Mouse (Mus musculus) heart, embryonic 12.5 days (tissue): ENCODE data around the gene Triml2. TPM values are rescaled to one million over a fixed set of nuclear protein-coding genes. Genes with fewer than 3 reads are reported as not detected.

Experiments used
- ATAC-seq: fragments of 200-750 bp; cut with Nextera tagmentation; 2 replicates; pipeline ENCODE4 v1.8.0; 2017; ENCODE audit warnings: moderate TSS enrichment, moderate library complexity; ENCODE audit not compliant: insufficient number of reproducible peaks, low FRiP score
- H3K27ac ChIP-seq: fragments of 300-500 bp; sonication (generic); 2 replicates; pipeline ENCODE4 v1.5.1; 2016; ENCODE audit warnings: mild to moderate bottlenecking, moderate library complexity; ENCODE audit not compliant: poor library complexity, severe bottlenecking
- H3K27me3 ChIP-seq: fragments of 300-500 bp; sonication (generic); replicated peaks from 2 replicates; pipeline ENCODE4 v1.6.1; 2016; ENCODE audit warnings: mild to moderate bottlenecking, moderate library complexity
- H3K36me3 ChIP-seq: fragments of 300-500 bp; sonication (generic); 2 replicates; pipeline ENCODE4 v1.6.1; 2016; ENCODE audit warnings: mild to moderate bottlenecking, moderate library complexity
- H3K4me1 ChIP-seq: fragments of 300-500 bp; sonication (generic); replicated peaks from 2 replicates; pipeline ENCODE4 v1.6.1; 2016; ENCODE audit warnings: mild to moderate bottlenecking
- H3K4me2 ChIP-seq: fragments of 300-500 bp; sonication (generic); 2 replicates; pipeline ENCODE4 v1.6.1; 2016; ENCODE audit warnings: mild to moderate bottlenecking, moderate library complexity
- H3K4me3 ChIP-seq: fragments of 300-500 bp; sonication (generic); 2 replicates; pipeline ENCODE4 v1.5.1; 2016; ENCODE audit warnings: mild to moderate bottlenecking
- H3K9ac ChIP-seq: fragments of 300-500 bp; sonication (generic); 2 replicates; pipeline ENCODE4 v1.6.1; 2016; ENCODE audit warnings: mild to moderate bottlenecking, moderate library complexity
- H3K9me3 ChIP-seq: fragments of 300-500 bp; sonication (generic); replicated peaks from 2 replicates; pipeline ENCODE4 v1.6.1; 2016; ENCODE audit warnings: mild to moderate bottlenecking, moderate library complexity
- WGBS: fragments of 180-500 bp; shearing (Covaris S2); methylation state at CpG from one replicate; pipeline ENCODE4 v1.1.7; 2016; 5-methylcytosine and 5-hydroxymethylcytosine counted together
- polyA plus RNA-seq: library from polyadenylated mRNA; unstranded; fragments of >200 nt; fragmentation: Nextera tagmentation; extraction: Ambion mirVana; gene quantifications from 2 replicates; pipeline ENCODE4 v1.2.1, GENCODE M21; 2016

Gene Triml2
- polyA plus RNA-seq, 1 experiment from 2014 or later: 0.11 TPM

GRCm38 (mm10) chr8:43215554-43215953 is 35.2 kb downstream of the Triml2 start:
- no peak overlapping the region for H3K4me2 ChIP-seq
- H3K4me3 ChIP-seq: no peak overlapping the region
- no peaks in the 10 kb centered on the region for H3K4me1 ChIP-seq
- H3K36me3 ChIP-seq: no peaks in the 10 kb centered on the region
- H3K27ac ChIP-seq: no peak overlapping the region
- no peaks in the 10 kb centered on the region for H3K27me3 ChIP-seq
- H3K9ac ChIP-seq: no peak overlapping the region
- no peaks in the 10 kb centered on the region for H3K9me3 ChIP-seq
- no peak for ATAC-seq

DNA sequence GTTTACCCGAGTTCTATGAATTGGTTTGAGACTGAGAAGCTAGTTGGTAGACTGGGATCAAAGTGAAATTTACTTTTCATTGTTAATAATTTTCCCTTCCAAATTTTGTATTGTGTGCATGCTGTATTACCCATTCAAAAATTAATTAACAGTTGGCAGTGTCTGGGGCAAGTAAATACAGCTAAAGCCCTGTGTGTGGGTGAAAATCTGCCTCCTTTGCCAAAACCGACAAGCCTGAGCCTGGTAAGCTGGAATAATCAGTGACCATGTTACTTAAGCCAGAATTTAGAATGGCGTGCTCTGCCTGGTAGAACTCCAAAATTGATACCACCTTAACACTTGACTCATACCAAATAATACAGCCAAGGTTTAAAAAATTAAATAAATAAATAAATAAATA is 63.0 kb downstream of the Triml2 start:
- no peak for ATAC-seq
- H3K4me1 ChIP-seq: no peaks in the 10 kb centered on the region
- no peak overlapping the region for H3K4me2 ChIP-seq
- H3K27me3 ChIP-seq: no peaks in the 10 kb centered on the region
- H3K27ac ChIP-seq: no peak overlapping the region
- no peaks in the 10 kb centered on the region for H3K9me3 ChIP-seq
- H3K4me3 ChIP-seq: no peak overlapping the region
- H3K9ac ChIP-seq: no peak overlapping the region
- H3K36me3 ChIP-seq: no peaks in the 10 kb centered on the region
- 79% methylated on average over 3 of the region's 3 CpGs for WGBS

Other genes with a start within 250 kb of the Triml2 start
- gene Triml1, start 39.1 kb upstream of the Triml2 start, polyA plus RNA-seq: not detected in 2 replicates
- gene Zfp42, start 126.4 kb downstream of the Triml2 start, polyA plus RNA-seq: not detected in 2 replicates